ENCODE assay signal across 19 mouse cellular contexts in the genomic region with DNA sequence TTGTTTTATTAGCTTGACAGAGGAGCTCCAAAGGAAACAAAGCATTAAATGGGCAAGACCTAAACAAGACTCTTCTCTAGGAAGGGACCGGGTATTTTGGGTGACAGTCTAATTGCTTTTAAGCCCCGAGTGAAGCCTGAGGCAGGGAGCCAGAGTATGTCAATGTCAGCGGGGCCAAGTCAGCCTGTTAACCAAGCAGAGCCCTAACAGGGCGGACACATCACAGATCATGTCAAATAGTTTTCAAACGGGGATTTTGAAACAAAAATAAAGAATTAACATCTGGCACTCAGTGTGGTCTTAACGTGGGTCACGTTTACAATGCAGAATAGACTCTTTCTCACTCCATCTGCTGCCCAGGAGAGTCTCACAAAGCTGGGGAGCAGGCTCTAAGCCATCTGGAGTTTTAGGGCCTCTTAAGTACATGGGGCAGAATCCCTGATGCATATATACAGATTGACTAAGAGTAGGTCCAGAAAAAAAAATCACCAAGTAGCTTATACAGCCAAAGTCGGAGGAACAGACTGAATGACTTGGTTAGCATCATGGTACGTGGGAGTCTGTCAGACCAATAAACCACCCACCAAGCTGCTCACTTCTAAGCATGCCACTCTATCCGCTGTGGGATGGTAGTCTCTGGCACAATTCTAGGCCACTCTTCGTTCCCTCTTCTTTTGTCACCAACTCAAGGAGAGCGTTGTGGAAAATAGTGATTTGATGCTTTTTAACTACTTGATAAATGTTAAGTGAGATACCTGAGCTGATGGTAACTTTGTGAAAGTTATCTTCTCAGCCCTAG.
DNase-seq lines count a peak whose midpoint lies in the region; ATAC-seq and TF ChIP-seq lines count a peak whose summit lies in the region.
"Had no signal": no experiment of that assay in that cellular context is flagged by ENCODE, and none has a peak within 500 bp of the region (broad histone marks: within the 10 kb centered on the region; RNA-seq: fewer than 3 reads in every experiment).

No protein-coding gene starts in this region.

- H3K9me3 ChIP-seq in hindbrain, postnatal 0 days (ENCODE audit: low read length) = no peaks in the 10 kb centered on the region
- H3K9me3 ChIP-seq in hindbrain, embryonic 13.5 days = no peaks in the 10 kb centered on the region
- H3K9me3 ChIP-seq: embryonic facial prominence, embryonic 12.5 days; hindbrain, embryonic 12.5 days; intestine, embryonic 15.5 days; limb, embryonic 12.5 days; liver, embryonic 12.5 days had no signal

- no peaks in the 10 kb centered on the region for H3K36me3 ChIP-seq in hindbrain, postnatal 0 days (ENCODE audit: insufficient read depth, low read length)
- no peaks in the 10 kb centered on the region for H3K36me3 ChIP-seq in hindbrain, embryonic 13.5 days
- H3K36me3 ChIP-seq: embryonic facial prominence, embryonic 12.5 days; hindbrain, embryonic 12.5 days; intestine, embryonic 15.5 days; limb, embryonic 12.5 days; liver, embryonic 12.5 days had no signal

- DNase-seq in frontal cortex, postnatal 10 days (ENCODE audit: low spot score in 2 of 2) = no peak
- peak; percentile 23 for DNase-seq in hindbrain, postnatal 0 days (ENCODE audit: low spot score)
- peak; percentile 56 for DNase-seq in retina, postnatal 1 day
- DNase-seq in retina, embryonic 14.5 days (ENCODE audit: low spot score) = no peak
- no peak for DNase-seq in spleen, adult 12 weeks (ENCODE audit: low spot score)
- DNase-seq: adrenal gland, postnatal 36 days; B cell, adult 2 months; cerebellum, adult 8-10 months; gastrocnemius, postnatal 36 days; lung, adult 2 months; lung, postnatal 36 days had no signal

- 42% methylated on average over 12 of the region's 12 CpGs for WGBS in hindbrain, postnatal 0 days
- WGBS in hindbrain, embryonic 13.5 days = 50% methylated on average over 12 of the region's 12 CpGs

- ATAC-seq in frontal cortex, adult (ENCODE audit: low TSS enrichment) = peak; percentile 46
- ATAC-seq in hindbrain, postnatal 0 days = no peak
- ATAC-seq in hindbrain, embryonic 13.5 days (ENCODE audit: low FRiP score) = no peak
- ATAC-seq: intestine, embryonic 15.5 days; liver, embryonic 12.5 days had no signal

- TF ChIP-seq CTCF in hindbrain, postnatal 0 days (IDR thresholded peaks at IDR 0.05; ENCODE audit: low read depth) = no peak

- H3K4me2 ChIP-seq in hindbrain, postnatal 0 days (ENCODE audit: low read depth, low read length) = no peak overlapping the region
- no peak overlapping the region for H3K4me2 ChIP-seq in hindbrain, embryonic 13.5 days
- H3K4me2 ChIP-seq: embryonic facial prominence, embryonic 12.5 days; hindbrain, embryonic 12.5 days; intestine, embryonic 15.5 days; limb, embryonic 12.5 days; liver, embryonic 12.5 days had no signal

- no peak overlapping the region for H3K27ac ChIP-seq in hindbrain, postnatal 0 days
- H3K27ac ChIP-seq in hindbrain, embryonic 13.5 days = no peak overlapping the region
- H3K27ac ChIP-seq: embryonic facial prominence, embryonic 12.5 days; hindbrain, embryonic 12.5 days; intestine, embryonic 15.5 days; limb, embryonic 12.5 days; liver, embryonic 12.5 days had no signal

- no peak overlapping the region for H3K4me3 ChIP-seq in hindbrain, postnatal 0 days (ENCODE audit: low read length)
- H3K4me3 ChIP-seq in hindbrain, embryonic 13.5 days = no peak overlapping the region
- H3K4me3 ChIP-seq: embryonic facial prominence, embryonic 12.5 days; hindbrain, embryonic 12.5 days; intestine, embryonic 15.5 days; limb, embryonic 12.5 days; liver, embryonic 12.5 days; myocyte had no signal

- H3K9ac ChIP-seq in hindbrain, postnatal 0 days (replicated peaks; ENCODE audit: low read length) = no peak overlapping the region
- H3K9ac ChIP-seq in hindbrain, embryonic 13.5 days = no peak overlapping the region
- H3K9ac ChIP-seq: embryonic facial prominence, embryonic 12.5 days; hindbrain, embryonic 12.5 days; intestine, embryonic 15.5 days; limb, embryonic 12.5 days; liver, embryonic 12.5 days had no signal

- no peaks in the 10 kb centered on the region for H3K27me3 ChIP-seq in hindbrain, postnatal 0 days (ENCODE audit: insufficient read depth, low read length)
- no peaks in the 10 kb centered on the region for H3K27me3 ChIP-seq in hindbrain, embryonic 13.5 days
- H3K27me3 ChIP-seq: embryonic facial prominence, embryonic 12.5 days; hindbrain, embryonic 12.5 days; intestine, embryonic 15.5 days; limb, embryonic 12.5 days; liver, embryonic 12.5 days had no signal

- 0 out of 2 replicates have a peak, but pooled peaks cover 18% of the 10 kb centered on the region for H3K4me1 ChIP-seq in hindbrain, postnatal 0 days (ENCODE audit: insufficient read depth, low read length)
- H3K4me1 ChIP-seq in hindbrain, embryonic 13.5 days (replicated peaks) = peaks cover 50% of the 10 kb centered on the region

Comparison
In these comparisons a context has a peak if more than half of its experiments do, and no peak if none do; other contexts are left out.
1. DNase-seq: peak in hindbrain, postnatal 0 days (single experiment) and retina, postnatal 1 day (single experiment); none in frontal cortex, postnatal 10 days (0 of 2), retina, embryonic 14.5 days (single experiment) and spleen, adult 12 weeks (single experiment).